Mouse (Mus musculus): ENCODE results near the gene Gm6657.
A peak's percentile ranks its signal among the peaks of the same experiment; 100 is the strongest.

Gene Gm6657

DNA sequence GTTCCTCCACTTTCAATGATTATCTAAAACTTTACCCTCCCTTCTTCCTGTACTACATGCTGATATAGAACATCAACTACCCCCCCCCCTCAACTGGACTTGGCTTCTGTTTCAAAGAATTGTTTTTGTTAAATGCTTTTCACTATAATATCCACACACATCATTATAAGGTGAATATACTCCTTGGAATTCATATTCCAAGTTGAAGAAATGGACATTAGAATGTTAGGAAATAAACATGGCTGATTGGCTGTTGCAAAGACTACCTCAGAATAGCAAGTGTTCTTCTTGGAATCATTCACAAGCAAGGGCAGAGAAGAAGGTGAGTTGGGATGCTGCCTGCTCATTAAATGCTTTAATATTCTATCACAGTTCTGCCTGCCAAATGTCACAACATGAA is at the start of gene Gm6657:
Gene Gm6657 (plus strand): TSS at position 301 of the 400 bp plus-strand sequence.
- no peak for DNase-seq

DNA sequence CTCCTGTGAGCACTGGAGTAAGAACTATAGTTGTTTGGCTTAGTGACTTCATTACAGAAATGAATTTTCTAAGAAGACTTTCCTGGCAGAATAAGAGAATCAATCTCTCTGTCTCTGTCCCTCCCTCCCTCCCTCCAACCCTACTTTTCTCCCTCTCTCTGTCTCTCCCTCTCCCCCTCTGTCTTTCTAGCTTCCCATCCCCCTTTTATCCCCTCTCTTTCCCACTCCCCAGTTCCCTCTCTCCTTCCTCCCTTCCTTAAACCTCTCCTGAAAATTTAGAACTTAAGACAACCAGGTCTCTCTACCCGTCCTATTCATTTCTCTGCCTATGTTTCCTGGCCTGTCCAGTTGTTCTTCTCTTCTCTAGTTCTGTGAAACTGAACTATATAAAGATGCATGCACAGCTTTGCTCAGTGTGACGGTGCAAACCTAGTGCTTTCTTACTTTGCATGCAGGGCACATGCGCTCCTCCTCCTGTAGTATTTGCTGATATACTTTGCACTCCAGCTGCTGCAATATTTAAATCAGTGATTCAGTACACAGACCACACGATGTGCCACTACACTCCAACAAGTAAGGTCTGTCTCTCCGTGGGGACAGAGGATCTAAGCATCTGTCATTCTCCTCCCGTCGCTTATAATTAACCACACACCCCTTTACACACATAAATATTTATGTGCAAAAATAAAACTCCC is 40.6 kb upstream of the Gm6657 start:
- DNase-seq = no peak

DNA sequence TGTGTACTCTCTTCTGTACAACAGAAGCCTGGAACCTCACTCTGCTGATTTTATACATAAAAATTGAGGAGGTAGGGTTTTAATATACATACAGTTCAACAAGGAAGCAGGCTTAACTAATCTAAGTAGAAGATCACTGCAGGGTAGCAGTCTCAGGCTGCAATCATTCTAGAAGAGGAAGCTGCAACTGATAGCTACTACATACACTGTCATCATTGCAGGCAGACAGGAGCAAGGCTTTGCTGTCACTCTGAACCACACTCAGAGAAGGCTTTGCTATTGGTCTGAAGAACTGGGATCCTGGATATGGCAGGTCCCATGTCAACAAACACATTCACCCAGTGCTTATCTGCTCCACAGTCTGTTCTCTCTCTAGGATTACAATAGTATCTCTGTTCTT is 23.9 kb upstream of the Gm6657 start:
- no peak for DNase-seq

DNA sequence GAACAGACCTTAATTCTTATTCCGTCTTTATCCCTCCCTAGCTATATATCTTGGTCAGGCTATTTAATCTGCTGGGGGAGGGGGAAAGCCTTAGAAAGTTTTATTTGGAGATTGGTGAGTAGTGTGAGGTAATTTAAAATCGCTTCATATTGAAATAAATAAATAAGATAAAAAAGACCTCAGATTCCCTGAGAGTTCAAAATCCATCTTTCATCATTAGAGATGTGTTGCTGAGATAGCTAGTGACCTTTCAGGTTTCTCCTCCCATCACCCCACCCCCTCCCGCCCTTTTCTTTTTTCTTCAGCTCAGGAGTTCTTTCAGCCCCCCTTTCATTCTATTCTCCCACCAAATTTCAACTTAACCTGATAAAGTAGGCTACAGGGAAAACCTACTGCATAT is 20.1 kb upstream of the Gm6657 start:
- DNase-seq = no peak

DNA sequence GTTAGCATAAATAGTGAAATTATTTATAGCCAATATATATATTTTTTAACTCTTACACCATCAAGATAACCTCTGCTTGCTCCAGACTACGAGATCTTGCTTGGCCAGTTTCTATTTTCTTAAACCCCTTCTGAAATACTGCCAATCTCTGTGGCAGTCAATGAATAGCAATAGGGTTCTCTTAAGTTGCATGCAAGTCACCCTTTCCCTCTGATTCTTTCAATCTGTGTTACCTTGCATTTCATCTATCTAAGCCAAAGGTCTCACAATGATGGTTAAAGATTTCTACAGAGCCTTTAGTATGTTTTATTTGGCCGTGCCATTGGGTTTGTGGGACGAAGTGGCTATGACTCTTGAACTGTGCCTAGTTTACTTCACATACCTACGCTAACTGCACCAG is 19.4 kb upstream of the Gm6657 start:
- no peak for DNase-seq

DNA sequence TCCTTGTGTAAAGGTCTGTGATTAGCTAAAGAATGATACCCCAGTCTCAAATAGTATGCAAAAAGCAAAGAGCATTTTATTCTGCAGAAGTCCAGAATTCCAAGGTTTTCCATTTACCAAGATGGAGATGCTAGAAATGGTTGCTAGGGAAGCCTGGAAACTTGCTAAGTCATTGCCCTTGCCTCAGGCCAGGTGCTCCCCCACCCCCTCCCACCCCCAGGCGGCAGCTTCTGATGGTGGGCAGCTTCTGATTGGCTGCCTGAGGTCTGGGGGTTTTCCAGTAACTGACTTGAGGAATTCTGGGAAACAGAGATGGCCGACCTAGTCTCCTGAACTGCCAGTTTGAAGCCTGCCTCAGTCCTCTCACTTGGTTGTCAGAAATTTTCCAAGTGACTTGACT is 12.6 kb upstream of the Gm6657 start:
- DNase-seq = no peak

DNA sequence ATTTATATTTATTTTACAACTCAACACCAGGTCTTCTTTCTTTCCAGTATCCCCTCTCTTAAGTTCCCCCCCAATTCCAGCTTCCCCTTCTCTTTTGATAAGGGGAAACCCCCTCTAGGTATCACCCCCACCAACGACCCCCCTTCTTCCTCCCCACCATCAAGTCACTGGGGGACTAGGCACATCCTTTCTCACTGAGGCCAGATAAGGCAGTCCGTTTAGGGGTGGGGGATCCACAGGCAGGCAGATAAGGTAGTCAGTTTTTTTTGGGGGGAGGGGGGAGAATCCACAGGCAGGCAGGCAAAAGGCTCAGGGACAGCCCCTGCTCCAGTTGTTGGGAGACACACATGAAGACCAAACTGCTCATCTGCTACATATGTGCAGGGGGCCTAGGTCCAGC is 1.3 kb downstream of the Gm6657 start:
- no peak for DNase-seq

DNA sequence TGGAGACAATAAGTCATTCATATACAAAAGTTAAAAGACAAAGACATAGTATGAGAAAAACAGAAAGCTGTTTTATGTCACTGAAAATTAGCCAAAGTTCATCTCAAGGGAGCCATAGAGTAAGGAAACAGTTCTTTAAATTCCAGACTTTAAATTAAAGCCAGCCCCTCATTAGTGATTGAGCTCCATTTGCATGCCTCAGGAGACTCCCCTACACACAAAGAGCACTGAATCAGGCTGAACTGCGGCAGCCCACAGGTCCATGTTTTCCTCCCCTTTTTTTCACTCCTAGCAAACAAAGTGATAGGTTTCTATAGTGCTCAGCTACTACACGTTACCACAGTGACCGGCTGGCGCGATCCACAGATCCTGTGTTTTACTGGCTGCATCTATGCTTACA is 9.6 kb downstream of the Gm6657 start:
- no peak for DNase-seq

DNA sequence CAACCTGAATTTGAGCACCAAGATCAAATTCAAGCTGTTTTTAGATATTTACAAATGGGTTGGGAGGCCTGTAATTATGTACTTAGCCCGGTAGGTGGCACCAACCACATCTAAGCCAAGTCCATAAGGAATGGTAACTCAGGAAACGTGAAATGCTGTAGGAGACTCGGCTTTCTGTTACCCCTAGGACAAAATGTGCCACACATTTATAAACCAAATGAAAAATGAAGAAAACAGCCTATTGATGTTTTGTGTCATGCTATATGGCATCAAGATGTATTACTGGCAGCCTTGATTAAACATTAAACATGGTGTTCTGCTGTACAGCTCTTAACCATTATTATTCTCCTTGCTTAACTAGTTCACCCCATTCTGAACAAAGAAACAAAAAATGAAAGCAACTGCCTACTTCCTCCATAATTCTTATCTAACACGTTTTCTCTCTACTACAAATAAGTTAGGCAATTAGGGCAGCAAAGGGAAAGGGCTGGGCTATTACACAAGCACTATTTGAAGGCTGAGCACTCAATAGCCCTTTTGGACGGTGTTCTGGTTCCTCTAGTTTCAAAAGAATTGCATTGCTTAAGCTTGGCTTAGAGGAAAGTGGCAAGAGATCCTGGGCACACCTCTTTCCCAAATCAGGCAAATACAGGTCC is 12.0 kb downstream of the Gm6657 start:
- DNase-seq = peak; percentile 58

DNA sequence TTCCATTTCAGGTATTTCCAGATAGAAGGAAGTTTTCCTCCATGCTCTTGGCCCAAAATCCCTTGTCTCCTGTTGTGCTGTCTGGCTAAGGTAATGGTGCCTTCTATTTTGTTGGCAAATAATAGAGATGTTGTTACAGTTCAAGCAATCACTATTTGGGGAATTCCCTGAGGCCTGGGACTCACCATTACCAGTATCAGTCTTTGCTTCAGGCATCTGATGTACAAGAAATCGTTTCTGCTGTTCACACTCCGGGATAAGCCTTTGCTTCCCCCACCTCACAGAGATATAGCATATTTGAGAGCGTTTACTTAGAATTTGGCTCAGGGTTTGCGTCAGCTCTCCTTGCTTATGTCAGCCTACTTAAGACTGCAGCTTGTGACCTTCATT is 12.5 kb downstream of the Gm6657 start:
- DNase-seq = no peak

DNA sequence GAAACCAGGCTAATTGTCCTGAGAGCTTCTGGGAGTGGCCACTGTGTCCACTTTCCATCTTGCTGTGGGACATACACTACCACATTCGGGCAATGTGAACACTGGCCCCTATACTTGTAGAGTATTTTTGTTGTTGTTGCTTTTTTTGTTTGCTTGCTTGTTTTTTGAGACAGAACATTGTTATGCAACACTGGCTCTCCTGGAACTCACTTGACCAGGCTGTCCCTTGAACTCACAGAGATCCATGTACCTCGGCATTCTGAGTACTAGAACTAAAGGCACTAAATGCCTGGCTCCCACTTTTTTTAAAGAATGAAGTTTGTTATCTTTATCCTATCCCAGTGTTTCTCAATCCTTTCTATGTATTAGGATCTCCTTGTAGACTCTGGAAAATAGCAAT is 15.8 kb downstream of the Gm6657 start:
- DNase-seq = no peak

DNA sequence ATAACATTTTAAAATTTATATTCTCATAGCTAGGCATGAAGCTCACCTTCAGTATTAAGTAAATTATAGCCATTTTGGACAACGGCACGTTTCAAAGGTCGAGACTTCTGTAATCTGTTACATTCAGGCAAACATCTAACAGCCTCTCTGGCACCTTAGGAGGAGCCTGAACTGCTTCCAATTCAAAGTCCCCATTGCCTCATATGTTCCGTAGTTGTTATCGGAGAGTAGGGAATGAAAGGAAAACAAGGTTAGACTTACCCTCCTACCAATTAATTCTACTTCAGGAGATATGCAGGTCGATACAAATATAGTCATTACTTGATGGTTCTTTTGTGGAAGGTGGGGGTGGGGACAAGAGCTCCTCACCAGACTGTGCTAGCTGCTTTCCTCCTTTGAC is 21.4 kb downstream of the Gm6657 start:
- DNase-seq = no peak

DNA sequence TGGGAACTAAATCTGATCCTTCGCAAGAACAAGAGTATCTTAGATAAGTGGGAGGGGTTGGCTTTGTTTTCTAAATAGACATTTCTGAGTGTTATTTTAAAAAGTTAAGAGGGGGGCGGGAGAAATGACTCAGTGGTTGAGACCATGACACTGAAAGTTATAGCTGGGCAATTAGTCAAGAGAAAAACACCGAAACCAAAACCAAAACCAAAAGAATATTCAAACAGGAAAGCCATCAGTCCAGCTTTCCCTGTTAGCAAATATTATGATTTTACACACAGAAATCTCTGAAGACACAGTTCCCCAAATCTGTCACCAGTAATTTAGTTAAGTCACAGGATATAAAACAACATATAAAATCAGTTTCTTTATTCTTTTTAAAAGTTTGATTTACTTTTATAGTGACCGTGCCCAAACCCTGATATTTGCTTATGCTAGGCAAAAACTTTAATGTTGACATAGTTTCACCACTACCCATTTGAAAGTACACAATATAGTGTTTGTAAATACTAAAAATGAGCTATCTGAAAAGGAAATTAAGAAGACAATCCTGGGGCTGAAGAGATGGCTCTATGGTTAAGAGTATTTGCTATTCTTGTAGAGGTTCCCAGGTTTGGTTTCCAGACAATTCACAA is 25.3 kb downstream of the Gm6657 start:
- no peak for DNase-seq

DNA sequence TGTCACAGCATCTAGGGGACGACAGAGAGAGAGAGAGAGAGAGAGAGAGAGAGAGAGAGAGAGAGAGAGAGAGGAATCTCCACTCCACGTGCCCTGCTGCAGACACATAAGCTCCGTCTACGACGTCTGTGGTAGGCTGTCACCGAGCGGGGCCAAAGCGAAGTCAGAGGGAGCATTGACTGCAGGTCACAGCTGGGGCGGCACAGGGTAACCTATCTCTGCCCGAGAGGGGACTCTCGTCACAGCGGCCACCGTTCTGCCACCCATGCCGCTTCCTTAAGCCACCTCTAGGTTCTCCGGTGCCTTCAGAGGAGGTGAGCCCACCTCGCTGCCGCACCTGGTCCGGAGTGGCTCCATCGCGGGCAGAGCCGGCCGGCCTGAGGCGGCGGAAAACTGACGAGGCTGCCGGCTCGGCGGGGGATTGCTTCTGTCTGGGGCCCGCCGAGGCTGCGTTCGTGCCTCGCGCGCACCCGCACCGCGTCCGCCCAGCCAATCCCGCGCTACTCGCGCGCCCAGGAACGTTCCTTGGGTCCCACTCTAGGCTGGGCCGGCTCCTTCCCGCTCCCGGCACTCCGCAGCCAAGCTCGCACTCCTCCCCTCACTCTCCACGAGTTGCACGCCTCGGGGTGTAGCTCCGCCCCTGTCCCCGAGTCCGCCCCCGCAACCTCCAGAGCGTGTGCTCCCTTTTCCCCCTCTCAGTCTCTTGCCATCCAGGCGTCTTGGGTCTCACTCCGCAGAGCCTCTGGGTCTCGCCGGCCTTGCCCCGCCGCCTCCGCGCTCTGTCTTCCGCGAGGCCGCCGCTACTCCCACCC is 31.9 kb downstream of the Gm6657 start, which contains the start of gene Gphn:
Gene Gphn (plus strand): TSS at position 673 of the 812 bp plus-strand sequence.
- peak; percentile 93 for DNase-seq

DNA sequence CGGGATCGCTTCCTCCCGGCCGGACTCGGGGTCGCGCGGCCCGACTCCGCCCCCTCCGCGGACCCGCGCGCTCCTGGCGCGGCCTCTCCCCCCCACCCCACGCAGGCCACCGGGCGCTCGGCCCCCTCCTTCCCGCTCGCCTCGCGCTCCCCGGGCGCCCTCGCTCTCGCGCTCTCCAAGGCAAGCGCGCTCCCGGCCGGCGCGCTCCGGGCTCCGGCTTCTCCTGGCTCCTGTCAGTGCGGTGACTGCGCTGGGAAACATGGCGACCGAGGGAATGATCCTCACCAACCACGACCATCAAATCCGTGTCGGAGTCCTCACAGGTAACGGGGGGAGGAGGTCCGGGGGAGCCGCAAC is 32.5 kb downstream of the Gm6657 start:
- peak; percentile 93 for DNase-seq

DNA sequence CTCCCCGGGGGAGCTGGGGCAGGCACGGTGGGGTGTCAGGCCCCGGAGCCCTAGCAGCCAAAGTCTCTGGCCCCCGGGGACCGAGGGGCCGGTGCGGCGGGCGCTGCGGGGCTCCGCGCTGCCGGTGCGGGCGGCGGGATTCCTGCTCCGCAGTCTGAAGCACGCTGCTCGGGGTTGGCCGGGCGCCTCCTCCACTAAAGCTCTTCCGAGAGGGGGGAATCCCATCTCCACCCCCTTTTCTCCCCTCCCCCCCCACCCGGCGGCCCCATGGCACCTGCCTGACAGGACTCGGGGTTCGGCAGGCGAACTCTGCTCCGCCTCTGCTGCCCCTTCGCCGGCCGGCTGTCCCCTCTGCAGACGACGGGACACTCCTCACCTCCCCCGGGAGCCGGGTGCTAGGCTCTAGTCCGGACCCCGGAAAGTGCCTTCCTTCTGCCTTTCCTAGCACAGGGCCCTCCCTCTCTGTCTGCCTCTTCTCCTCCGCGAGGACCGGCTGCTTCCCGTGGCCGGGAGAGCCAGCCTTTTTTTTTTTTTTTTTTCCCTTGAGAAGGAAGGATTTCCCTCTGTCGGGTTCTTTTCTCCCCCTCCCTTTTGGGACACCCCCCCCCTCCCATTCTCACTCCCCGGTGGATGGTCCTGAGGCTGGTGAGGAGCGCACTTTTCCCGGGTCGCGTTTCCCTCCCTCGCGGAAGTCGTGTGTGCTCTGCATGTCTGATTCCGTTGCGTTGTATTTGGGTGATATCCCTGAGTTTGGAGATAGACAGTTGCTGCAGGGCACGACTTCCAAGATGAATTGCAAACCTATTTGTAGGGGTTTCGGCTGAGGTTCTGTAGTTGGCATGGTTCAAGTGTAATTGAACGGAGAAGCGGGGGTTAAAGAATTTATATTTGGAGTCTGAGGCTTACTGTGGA is 33.2 kb downstream of the Gm6657 start:
- peak; percentile 57 for DNase-seq

DNA sequence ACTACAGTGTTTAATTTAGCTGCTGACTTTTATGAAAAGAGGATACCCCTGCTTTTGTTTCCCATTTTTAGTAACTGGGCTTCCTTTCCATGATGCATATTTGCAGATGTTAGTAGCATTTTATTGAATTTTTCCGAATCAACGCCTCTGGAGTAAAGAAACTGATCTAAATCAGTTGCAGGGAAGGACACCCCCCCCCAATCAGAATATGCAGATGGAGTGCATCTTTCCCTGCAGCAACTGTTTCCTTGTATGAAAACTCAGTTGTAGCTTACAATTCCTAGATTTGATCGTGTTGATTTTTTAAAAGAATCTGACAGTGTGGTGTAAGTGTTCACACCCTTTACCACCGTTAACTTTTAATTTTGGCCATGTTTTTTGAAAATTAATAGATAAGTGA is 34.1 kb downstream of the Gm6657 start:
- DNase-seq = no peak

DNA sequence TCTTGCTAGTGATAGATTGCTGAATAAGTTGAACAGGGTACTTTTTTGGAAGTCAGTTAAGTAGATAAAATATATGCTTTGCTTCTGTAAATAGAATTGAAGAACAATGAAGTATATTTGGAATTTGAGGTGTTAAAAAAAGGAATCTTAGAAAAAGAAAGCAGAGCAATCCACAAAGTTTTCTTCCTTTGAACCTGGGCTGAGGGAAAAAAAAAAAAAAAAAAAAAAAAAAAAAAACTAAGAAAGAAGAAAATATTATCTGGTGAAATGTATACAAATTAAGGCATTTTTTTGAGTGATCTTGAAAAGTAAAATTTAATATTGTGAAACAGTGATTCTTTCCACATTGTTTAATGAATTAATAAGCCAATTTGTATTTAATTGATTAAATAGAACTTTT is 38.5 kb downstream of the Gm6657 start:
- DNase-seq = no peak

DNA sequence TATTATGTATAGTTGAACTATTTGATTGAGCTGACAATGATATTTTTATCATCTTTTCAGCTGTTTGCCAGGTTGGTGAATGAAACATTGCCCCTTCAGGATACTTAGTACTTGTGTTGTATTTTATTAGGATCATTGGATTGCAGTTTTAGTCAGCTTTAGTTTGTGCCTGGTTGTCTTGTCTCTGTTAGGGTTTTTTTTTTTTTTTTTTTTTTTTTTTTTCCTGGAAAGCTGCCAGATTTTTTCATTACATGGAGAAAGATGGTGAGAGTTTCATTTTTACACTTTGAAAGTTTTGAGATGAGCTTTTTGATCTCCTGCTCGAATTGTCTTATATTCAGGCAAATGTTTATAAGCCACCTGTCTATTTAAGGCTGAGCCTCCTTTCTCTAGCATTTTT is 54.3 kb downstream of the Gm6657 start:
- DNase-seq = no peak

DNA sequence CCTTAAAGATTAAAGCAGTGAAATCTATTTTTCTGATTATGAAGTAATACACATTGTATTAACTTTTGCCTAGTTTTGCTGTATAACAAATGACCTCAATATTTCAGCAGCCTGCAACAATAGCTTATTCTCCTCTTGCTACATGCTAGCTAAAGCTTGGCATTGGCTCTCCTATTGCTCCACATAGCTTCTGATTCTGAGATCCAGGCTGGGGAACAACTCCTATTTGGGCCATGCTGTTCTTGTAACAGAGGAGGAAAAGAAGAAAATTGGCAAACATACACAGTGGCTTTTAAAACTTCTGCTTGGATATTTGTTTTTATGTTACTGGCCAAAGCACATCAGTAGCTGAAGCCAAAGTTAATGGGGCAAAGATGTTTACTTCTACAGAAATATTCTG is 55.1 kb downstream of the Gm6657 start:
- DNase-seq = no peak
